Mouse (Mus musculus) spleen, adult 2 months (tissue): ENCODE results near the gene Ascc2.

Source experiments
- CTCF ChIP-seq: fragments of 200-500 bp; IDR thresholded peaks from 2 replicates; pipeline ENCODE4 v1.5.1; 2011; ENCODE audit warnings: mild to moderate bottlenecking, inconsistent platforms; ENCODE audit not compliant: insufficient read depth, insufficient read length, insufficient replicate concordance; ENCODE audit errors: extremely low read depth
- POLR2A ChIP-seq: fragments of 200-500 bp; IDR thresholded peaks from 2 replicates; pipeline ENCODE4 v1.6.1; 2011; ENCODE audit warnings: low read depth, low read length, inconsistent platforms

- no peak for TF ChIP-seq POLR2A
- TF ChIP-seq CTCF: no peak
Observed at GRCm38 (mm10) chr11:4678700-4679440, 41.3 kb downstream of the Ascc2 start.
